Mouse (Mus musculus): Measurements from ENCODE around the gene Gpr141.

- TF ChIP-seq CTCF (IDR thresholded peaks at IDR 0.05; ENCODE audit: borderline replicate concordance, extremely low read depth, insufficient read depth, insufficient read length) (no peak), POLR2A (IDR thresholded peaks at IDR 0.05; ENCODE audit: borderline replicate concordance, extremely low read depth, insufficient read depth, insufficient read length, poor library complexity, severe bottlenecking) (no peak)
Observed at GRCm38 (mm10) chr13:19793761-19794160, 30.3 kb downstream of the Gpr141 start.

All from brain, embryonic 14.5 days (tissue).